Mouse (Mus musculus): Measurements from ENCODE around the gene Smim7. TPM values are rescaled to one million over a fixed set of nuclear protein-coding genes. Genes with fewer than 3 reads are reported as not detected.

Gene Smim7
- total RNA-seq (2014; fragmentation: Nextera tagmentation) (34.6 and 41.1 TPM in 2 replicates), total RNA-seq (2017) (30.0 and 46.5 TPM in 2 replicates)

DNA sequence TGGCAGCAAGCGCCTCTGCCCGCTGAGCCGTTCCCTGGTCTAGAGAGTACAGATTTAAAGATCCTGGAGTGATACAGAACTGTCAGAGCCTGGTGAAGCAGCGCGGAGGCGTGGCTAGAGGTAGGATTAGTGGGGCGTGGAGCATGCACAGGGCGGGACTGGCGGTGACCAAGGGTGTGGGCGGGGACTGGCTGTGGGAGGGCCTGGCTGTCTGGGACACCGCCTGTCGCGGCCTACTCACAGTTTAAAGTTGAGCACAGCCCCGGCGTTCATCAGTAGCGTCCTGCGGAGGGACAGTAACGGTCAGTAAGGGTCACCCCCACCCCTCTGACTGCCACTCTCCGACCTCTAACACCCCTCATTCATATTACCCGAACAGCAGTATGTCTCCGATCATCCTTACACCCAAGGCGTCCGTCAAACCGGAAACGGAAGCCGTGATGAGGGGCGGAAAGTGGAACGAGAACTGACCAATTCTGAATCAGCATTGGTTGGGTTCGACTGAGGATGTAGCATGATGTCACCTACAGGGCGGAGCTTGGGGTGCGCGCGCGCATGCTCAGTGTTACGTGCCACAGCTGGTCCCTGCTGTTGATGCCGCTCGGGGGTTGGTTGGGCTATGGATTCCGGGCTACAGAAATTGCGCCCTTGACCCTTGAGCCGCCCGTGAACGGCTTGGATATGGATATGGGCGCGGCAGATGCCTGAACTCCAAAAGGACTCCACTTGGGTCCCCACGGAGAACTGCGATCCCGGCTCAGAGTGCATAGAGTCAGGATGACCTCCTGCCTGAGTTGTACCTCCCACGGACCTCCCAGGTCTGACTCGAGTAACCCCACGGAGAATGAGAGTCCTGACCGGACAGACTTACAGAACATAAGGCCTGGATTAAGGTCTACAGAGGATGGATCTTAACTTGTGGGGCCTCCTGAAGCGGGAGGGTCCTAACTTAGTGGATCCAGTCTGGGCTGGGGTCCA is at the start of gene Smim7:
TSS of gene Smim7 (minus strand) at position 456 of the 978 bp plus-strand sequence.
- peak; percentile 90 for ATAC-seq (replicated peaks; ENCODE audit: poor library complexity, severe bottlenecking)

DNA sequence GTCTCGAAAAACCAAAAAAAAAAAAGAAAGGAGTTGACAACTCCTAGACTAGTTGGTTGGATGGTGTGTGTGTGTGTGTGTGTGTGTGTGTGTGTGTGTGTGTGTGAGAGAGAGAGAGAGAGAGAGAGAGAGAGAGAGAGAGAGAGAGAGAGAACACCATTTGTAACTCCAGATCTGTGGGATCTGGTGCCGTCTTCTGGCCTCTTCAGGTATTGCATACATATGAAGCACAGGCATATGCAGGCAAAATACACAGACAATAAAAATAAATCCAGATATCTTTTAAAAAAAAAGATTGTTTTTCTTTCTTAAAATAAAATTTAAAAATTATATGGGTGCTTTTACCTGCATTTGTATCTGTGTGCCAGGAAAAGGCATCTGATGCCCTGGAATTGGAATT is 19.3 kb upstream of the Smim7 start:
- ATAC-seq (replicated peaks; ENCODE audit: poor library complexity, severe bottlenecking): peak; percentile 75

DNA sequence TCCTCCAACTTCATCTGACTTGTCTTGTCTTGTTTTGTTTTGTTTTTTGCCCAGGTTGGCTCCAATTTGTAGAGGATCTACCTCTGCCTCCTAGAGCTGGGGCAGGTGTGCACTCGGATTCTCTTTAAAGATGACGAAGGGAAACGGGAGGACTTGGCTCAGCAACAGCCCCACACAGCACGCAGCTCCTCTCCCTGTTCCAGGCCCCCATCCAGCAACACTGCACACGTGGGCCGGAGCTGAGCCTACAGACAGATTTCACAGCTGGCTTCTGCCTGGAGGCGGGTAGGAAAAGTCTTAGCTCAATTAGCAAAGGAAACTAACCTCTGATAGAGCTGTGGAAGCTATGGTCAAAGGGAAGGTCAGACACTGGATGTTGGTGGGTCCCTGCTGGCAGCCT is 18.4 kb upstream of the Smim7 start:
- no peak for ATAC-seq (replicated peaks; ENCODE audit: poor library complexity, severe bottlenecking)

DNA sequence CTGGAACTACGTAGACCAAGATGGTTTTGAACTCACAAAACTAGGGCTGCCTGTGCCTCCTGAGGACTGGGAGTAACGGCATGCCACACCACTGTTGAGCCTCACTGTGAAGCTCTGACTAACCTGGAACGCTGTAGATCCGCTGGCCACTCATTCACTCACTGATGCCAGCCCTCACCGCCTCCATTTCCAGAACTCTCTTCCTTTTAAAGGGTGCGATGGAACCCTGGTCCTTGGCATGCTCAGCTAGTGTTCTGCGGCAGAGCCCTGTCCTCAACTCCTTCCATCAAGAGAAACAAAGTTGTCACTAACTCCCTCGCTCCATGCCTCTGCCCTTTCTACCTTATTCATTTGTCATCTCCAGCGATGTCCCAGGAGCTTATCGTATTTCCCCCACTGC is 18.0 kb upstream of the Smim7 start:
- no peak for ATAC-seq (replicated peaks; ENCODE audit: poor library complexity, severe bottlenecking)

DNA sequence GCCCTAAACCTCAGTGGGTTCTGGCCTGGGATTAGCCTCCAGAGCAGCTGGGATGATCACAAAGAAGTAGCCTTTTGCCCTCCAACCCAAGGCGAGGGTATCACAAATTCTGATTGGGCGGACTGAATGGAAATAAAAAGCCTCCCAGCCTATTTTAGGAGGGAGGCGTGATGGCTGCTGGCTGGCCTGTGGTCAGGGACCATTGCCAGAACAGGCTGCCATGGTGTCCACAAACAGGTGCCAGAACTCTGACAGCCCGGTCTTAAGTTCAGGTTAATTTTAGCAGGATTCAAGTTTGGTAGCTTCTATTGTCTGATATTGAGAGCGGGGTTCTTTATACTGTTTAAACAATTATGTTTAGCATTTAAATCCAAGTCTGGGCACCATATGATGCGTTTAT is 16.9 kb upstream of the Smim7 start:
- ATAC-seq (replicated peaks; ENCODE audit: poor library complexity, severe bottlenecking): no peak

DNA sequence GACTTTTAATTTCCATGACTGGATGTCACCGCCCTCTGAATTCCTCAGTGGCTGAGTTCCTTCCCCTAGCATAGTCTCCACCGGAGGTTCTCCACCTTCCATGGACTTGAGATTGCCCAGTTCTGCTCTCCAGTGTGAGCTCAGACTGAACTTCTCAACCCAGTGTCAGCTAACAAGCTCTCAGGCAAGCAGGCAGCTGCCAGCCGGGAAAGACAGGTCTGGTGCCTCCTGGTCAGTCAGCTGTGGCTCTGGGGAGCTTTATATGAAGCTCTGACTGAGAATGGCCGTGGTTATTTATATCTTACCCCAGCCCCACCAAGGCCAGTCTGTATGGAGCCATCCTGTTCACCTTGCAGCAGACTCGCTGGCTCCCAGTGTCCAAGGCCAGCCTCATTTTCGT is 13.5 kb upstream of the Smim7 start:
- no peak for ATAC-seq (replicated peaks; ENCODE audit: poor library complexity, severe bottlenecking)

DNA sequence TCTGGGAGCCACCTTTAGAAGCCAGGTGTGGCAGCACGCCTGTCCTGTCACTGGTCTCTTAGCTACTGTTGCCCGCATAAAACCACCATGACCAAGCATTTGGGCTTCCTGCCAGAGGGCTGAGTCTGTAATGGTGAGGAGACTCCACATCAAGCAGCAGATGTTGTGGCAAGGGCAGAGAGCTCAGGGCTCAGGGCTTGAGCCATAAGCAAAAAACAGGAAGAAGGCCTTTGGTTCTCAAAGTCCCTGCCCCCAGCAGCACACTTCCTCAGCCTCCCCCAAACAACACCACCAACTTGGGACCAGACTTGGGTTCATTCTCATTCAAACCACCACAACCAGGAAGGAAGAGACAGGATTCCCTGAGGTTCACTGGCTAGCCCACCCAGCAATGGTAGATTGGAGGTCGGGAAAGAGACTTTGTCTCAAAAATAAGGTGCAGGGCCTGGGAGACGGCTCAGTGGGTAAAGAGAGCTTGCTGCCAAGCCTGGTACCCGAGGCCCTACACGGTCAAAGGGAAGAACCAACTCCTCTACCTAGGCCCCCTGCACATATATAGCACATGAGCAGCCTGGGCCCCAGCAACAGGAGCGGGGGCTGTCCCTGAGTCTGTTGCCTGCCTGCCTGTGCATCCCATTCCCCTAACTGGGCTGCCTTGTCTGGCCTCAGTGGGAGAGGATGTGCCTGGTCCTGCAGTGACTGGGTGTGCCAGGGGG is 12.3 kb upstream of the Smim7 start:
- ATAC-seq (replicated peaks; ENCODE audit: poor library complexity, severe bottlenecking): peak; percentile 95

DNA sequence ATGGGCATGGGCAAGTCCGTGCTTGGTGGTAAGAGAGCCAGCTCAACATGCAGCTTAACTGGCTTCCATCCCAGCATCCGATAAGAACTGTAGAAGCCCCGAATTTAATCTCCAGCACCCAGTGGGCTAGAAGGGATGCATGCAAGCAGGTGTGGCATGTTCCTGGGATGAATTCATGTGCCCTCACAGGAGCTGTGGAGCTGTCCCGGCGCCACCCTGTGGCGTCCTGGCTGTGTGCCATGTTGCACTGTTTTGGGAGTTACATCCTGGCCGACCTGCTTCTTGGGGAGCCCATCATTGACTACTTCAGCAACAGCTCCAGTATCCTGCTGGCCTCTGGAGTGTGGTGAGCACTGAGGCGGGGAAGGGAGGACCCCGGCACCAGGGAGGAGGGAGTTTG is 8.5 kb upstream of the Smim7 start:
- no peak for ATAC-seq (replicated peaks; ENCODE audit: poor library complexity, severe bottlenecking)

DNA sequence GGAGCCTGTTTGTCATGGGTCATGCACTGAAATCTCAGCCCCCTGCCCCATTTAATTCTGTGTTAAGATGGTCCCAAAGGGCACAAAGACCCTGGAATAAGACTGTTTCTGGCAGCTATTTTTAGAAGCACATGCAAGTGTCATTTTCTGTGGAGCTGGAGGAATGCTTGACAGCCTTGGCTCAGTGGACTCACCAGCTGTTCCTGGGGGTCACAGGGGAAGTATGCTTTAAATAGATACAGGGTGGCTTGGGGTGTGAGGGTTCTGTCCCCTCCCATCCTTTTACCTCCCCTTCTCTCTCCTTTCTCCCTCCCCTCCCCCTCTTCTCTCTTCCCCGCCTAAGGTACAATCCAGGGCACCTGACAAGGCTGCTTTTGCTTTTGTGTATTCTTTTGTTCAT is 7.1 kb upstream of the Smim7 start:
- no peak for ATAC-seq (replicated peaks; ENCODE audit: poor library complexity, severe bottlenecking)

DNA sequence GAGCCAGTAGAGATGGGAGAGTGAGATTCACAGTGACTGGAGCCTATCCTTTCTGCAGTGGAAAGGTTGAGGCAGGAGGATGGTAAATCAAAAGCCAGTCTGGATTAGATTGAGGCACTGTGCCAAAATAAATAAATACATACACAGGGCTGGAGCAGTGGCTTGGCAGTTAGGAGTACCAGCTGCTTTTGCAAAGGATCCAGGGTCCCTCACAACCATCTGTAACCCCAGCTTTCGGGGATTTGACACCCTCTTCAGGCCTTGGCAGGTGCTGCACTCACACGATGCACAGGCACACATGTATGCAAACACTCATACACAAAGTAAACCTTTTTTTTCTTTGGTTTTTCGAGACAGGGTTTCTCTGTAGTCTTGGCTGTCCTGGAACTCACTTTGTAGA is 6.4 kb upstream of the Smim7 start:
- no peak for ATAC-seq (replicated peaks; ENCODE audit: poor library complexity, severe bottlenecking)

DNA sequence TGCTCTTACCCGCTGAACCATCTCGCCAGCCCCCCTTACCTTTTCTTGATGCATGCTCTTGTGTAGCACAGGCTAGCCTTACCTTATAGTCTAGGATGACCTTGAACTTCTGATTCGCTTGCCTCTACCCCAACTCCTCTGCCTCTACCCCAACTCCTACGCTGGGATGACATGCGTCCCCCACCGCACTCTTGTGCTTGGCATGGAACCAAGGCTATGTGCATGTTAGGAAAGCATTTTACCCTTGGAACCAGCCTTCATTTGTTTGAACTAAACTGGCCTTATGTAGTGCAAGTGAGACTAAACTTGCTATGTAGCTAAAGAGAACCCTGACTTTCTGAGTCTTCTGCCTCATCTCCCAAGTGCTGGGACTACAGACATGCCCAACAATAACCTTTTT is 5.0 kb upstream of the Smim7 start:
- no peak for ATAC-seq (replicated peaks; ENCODE audit: poor library complexity, severe bottlenecking)

DNA sequence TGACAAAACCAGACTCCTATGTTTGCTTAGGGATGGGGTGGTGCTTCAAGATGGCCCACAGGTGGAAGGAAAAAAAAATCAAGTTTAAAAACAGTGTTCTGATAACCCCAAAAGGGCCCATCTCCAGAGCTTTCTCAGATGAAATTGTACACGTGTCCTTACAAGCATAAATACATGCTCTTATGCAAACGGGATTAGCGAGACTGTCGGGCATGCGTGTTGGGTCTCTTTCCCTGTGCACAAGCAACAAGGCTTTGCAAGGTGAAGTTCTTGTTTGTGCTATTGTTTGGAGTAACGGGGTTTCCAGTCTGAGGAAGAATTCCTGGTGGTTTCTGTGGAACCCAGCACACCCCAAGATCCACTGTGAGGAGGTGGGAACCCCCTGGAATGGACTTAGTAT is 2.6 kb upstream of the Smim7 start:
- no peak for ATAC-seq (replicated peaks; ENCODE audit: poor library complexity, severe bottlenecking)

DNA sequence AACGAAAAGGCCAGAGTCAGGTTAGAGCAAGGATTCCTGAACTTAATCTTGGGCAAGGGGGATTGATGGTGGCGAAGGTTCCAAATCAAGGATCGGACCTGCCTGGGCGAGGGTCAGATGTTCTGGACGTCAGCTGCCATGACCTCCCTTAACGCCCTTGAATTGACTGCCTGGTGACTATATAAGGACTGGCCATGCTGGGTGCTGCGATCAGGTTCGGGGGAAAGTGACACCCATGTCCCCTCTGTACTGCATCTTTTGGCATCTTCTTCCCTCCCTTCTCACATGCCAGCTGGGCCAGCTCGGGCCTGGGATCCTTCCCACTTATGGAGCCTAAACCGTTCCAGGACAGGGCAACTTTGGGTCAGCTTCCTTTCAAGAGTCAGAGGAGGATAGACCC is 1.6 kb upstream of the Smim7 start:
- ATAC-seq (replicated peaks; ENCODE audit: poor library complexity, severe bottlenecking): no peak

DNA sequence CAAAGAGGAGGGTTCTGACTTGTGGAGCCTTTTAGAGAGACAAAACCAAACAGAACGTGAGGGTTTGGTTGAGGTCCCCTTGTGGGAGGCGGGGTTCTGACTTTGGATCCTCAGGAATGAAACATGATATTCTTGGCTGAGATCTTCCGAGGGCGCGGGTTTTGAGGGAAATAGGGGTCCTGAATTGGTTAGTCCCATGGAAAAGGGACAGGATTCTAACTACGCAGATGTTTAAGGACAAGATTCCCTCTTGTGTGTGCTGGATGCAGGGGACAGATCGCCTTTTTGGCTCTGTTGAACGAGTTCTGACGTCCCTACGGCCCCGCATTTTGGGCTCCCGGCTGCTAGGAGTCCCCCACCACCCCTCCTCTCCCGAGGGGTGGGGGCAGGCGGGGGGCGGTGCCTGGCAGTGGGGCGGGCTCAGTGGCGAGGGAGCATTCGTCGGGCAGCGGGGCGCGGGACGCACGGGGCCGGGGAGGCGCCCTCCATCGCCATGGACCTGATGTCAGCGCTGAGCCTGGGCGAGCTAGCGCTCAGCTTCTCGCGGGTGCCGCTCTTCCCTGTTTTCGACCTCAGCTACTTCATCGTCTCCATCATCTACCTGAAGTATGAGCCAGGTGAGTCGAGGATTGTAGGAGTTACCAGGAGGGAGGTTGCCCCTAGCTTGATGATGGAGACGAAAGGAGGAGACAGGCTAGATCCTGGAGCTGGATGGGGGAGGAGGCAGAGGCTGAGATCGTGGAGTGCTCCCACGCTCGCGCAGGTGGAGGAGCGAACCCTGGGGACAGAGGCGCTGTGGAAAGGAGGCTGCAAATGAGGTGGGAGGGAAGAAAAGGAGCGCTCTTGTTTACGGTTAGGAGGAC is 954 bp upstream of the Smim7 start, which contains the start of gene Tmem38a:
TSS of gene Tmem38a (plus strand) at position 445 of the 863 bp plus-strand sequence.
- peak; percentile 57 for ATAC-seq (replicated peaks; ENCODE audit: poor library complexity, severe bottlenecking)

DNA sequence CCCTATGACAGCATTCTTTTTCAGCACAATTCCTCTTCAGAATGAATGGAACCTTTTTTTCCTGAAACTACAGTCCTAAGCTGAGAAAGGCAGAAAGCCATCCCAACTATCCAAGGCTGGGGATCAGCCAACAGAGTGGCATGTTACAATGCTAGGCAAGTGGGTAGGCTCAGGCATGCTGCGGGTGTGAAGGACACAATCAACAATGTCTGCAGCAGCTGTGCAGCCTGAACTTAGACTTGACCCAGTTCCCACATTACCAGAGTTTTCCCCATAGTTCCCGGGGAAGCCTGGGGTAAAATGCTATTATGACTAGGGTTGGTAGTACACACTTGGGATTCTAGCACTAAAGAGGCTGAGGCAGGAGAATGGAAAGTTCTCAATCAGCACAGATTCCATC is 4.9 kb downstream of the Smim7 start:
- ATAC-seq (replicated peaks; ENCODE audit: poor library complexity, severe bottlenecking): no peak

DNA sequence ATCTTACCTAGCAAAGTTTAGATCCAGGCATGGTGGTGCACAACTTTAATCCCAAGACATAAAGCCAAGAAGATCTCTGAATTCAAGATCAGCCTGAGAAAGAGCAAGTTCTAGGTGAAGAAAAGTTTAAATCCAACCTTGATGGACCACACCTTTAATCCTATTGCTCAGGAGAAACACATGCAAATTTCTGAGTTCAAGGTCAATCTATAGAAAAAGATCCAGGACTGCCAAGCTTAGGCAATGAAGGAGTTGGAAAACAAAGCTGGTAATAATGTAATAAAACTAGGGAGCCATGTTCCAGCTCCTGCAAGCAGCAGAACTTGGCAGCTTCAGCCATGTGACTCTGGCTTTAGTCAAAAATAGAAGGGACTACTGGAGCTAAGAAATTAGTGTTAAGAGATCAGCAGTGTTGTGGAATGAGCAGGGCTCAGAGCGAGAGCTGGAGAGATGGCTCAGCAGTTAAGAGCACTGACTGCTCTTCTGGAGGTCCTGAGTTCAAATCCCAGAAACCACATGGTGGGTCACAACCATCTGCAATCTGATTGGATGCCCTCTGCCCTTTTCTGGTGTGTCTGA is 9.7 kb downstream of the Smim7 start:
- ATAC-seq (replicated peaks; ENCODE audit: poor library complexity, severe bottlenecking): no peak

DNA sequence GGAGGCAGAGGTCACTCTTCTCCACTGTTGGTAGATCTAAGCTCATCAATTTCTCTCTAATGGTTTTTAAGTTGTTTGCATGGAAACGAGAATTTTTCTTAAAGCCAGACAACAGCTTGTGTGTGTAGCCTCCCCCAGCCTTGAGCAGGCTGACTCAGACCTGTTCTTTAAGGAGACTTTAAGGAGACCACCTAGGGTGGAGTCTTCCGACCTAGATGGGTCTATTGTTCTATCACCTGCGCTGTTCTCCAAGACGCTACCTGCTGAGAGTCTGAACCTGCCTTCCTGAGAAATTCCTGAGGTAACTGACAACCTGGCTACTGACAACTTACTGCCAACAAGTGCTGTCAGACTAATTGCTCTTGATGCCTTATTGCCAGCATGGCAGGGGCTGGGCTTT is 15.1 kb downstream of the Smim7 start:
- ATAC-seq (replicated peaks; ENCODE audit: poor library complexity, severe bottlenecking): no peak

DNA sequence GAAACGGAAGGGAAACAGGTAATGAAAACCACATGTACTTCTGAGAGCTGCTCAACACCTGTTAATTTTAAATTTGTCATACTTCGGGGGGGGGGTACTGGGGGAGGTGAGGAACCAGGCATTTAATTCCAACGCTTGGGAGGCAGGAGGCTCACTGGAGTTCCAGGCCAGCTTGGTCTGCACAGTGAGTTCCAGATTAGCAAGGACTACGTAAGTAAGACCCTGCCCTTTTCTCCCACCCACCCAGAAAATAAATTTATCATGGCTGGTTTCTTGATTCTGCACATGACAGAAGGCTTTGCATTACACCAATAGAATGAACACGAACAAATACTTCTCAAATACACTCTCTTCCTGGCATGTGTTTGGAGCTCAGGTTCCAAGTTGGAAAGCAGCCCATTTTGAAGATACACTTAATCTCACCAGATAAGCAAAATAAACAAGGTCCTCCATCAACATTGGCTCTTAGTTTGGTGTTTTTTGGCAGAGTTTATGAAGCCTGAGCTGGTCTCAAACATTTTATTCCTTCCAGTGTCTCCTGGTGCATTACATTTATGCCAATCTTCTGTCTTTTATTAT is 21.5 kb downstream of the Smim7 start:
- ATAC-seq (replicated peaks; ENCODE audit: poor library complexity, severe bottlenecking): no peak

DNA sequence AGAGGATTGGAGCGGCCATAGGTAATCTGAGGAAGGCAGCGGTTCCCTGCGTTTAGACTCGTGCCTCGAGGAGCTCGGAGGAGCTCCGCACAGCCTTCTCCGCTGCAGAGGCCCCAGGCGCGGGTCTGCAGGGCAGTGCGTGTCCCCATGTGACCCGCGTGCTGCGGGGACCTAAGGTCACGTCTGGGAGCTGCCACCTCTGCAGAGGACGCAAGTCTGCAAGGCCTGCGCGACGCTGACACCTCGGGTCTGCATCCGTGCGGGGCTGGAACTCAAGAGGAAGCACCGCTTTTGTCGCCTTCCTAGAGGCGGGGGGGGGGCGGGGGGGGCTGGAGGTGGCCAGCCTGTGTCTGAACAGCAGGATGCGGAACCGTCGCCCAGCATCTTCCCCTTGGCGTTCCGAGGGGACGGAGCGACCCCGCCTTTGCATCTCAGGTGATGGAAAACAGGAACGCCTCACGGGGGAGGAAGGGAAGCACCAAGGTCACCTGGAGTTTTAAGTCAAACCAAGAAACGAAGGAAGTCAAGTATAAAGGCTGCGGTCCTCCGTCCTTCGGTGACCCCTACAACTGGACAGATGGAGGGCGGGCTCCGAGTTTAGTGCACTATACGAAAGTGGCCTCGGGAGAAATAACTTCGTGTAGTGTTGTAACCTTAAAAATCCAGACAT is 22.1 kb downstream of the Smim7 start:
- peak; percentile 50 for ATAC-seq (replicated peaks; ENCODE audit: poor library complexity, severe bottlenecking)

Data from granulocyte monocyte progenitor cell, adult 5-6 weeks (primary cell).